Comparison of ENCODE assay signal across 9 mouse cellular contexts in genomic region chr16:45870651-45871050, GRCm38 (mm10).
"Had no signal": no experiment of that assay in that cellular context is flagged by ENCODE, and none has a peak within 500 bp of the region (broad histone marks: within the 10 kb centered on the region; RNA-seq: fewer than 3 reads in every experiment).

No protein-coding gene starts in this region.

- H3K4me2 ChIP-seq: limb, embryonic 13.5 days; midbrain, embryonic 11.5 days; midbrain, embryonic 15.5 days; neural tube, embryonic 12.5 days had no signal

- H3K9ac ChIP-seq: limb, embryonic 13.5 days; liver, embryonic 14.5 days; midbrain, embryonic 15.5 days; neural tube, embryonic 12.5 days had no signal

- H3K4me1 ChIP-seq: megakaryocyte, embryonic 14.5 days; midbrain, embryonic 15.5 days; neural tube, embryonic 12.5 days had no signal

- H3K27ac ChIP-seq: limb, embryonic 13.5 days; liver, embryonic 14.5 days; midbrain, embryonic 15.5 days; neural tube, embryonic 12.5 days had no signal

- H3K9me3 ChIP-seq: limb, embryonic 13.5 days; megakaryocyte, embryonic 14.5 days; midbrain, embryonic 15.5 days; neural tube, embryonic 12.5 days had no signal

- H3K36me3 ChIP-seq: limb, embryonic 13.5 days; midbrain, embryonic 15.5 days; neural tube, embryonic 12.5 days had no signal

- H3K27me3 ChIP-seq: limb, embryonic 13.5 days; megakaryocyte, embryonic 14.5 days; midbrain, embryonic 15.5 days; neural tube, embryonic 12.5 days had no signal

- ATAC-seq: midbrain, embryonic 15.5 days had no signal

- H3K4me3 ChIP-seq: limb, embryonic 13.5 days; megakaryocyte, embryonic 14.5 days; midbrain, embryonic 15.5 days; neural tube, embryonic 12.5 days had no signal

- DNase-seq: left cerebral cortex, postnatal 4 days; thymus, adult 2 months; thymus, postnatal 25 days had no signal
